Mouse (Mus musculus) heart, postnatal 36 days (tissue): Measurements from ENCODE around the gene Zfp408. TPM values are rescaled to one million over a fixed set of nuclear protein-coding genes. Genes with fewer than 3 reads are reported as not detected.
"Not testable (repeated sequence)": the region's sequence is repeated elsewhere in the genome, so short reads cannot be mapped to it uniquely, and the experiment has no call there.

Source experiments
- DNase-seq, 2 experiments: peaks; one replicate each; pipeline ENCODE4 v3.0.0; 2021 to 2022
- intact Hi-C: fragments of 180-260 bp; cut with DNase I; formaldehyde crosslinking; loops from one replicate; pipeline ENCODE4 v1.15.1; 2025
- total RNA-seq, 2 experiments: library from RNA; stranded (reverse); gene quantifications; 2 replicates each; pipeline ENCODE4 v1.2.3; 2021

The Zfp408 gene
- total RNA-seq, 2 experiments from 2014 or later: 3.5 to 4.2 TPM

DNA sequence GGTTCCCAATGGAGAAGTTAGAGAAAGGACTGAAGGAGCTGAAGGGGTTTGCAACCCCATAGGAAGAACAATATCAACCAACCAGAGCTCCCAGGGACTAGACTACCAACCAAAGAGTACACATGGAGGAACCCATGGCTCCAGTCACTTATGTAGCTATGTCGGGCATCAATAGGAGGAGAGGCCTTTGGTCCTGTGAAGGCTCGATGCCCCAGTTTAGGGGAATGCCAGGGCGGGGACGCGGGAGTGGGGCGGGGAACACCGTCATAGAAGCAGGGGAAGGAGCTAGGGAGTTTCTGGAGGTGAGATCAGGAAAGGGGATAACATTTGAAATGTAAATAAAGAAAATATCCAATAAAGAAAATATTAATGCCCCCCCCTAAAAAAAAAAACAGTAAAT is 26.2 kb downstream of the Zfp408 start:
- DNase-seq, intact Hi-C loops: not testable (repeated sequence)

DNA sequence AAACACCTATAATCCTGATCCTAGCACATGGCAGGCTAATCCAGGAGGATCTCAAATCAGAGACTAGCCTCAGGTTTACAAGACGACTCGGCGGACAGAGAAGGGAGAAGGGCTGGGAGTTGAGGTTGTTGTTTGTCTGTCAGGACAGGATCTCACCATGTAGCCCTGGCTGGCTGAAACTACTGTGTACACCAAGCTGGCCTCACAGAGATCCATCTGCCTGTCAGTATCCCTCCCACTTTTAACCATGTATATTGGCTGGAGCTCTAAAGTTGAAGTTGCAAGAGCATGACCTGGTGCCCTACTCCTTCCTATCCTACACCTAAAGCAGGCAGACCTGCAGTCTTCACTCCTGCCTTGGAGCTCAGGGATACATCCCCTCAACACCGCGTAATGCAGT is 27.2 kb downstream of the Zfp408 start:
- no peak for DNase-seq
- intact Hi-C loops: no loop called here

DNA sequence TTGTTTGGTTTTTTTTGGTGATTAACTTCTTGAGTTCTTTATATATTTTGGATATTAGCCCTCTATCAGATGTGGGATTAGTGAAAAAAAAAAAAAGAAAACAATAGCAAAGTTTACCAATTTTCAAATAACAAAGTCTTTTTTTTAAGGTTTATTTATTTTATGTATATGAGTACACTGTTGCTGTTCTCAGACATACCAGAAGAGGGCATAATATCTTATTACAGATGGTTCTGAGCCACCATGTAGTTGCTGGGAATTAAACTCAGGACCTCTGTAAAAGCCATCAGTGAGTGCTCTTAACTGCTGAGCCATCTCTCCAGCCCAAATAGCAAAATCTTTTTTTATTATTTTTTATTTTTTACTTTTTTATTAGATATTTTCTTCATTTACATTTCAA is 40.2 kb downstream of the Zfp408 start:
- DNase-seq: not testable (repeated sequence)
- intact Hi-C loops: loop anchor here (10.0 kb wide), 1 partner anchor 315 kb away; the partner anchor contains the start of gene Chrm4

DNA sequence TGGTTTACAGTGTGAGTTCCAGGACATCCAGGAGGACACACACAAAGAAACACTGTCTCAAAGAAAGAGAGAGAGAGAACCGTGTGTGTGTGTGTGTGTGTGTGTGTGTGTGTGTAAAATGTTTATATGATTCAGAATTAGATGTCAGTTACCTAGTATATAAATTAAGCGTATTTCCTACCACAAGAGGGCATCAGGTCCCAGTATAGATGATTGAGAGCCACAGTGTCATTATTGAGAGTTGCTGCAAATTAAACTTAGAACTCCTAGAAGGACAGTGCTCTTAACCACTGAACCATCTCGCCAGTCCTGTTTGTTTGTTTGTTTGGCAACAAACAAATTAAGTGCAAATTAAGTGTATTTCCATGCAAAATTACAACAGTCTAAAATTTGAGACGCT is 47.2 kb downstream of the Zfp408 start:
- no peak for DNase-seq
- intact Hi-C loops: loop anchor here (10.0 kb wide), 1 partner anchor 322 kb away; the partner anchor contains the start of gene Chrm4

DNA sequence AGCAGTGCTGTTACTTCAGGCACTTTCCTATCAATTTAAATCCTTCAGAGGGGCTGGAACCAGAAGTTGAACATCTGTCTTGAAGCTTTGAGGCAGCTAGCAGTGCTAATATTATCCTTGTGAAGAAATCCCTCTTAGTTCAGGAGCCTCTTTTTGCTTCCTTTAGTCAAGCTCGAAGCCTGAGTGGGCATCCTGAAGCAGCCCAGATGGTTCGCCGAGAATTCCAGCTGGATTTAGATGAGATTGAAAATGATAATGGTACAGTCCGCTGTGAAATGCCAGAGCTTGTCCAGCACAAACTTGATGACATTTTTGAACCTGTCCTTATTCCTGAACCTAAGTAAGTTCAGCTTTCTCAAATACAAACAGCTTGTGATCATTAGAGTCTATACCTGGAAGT is 49.1 kb downstream of the Zfp408 start:
- intact Hi-C loops: loop anchor here (10.0 kb wide), 1 partner anchor 324 kb away; the partner anchor contains the start of gene Chrm4
- no peak for DNase-seq

Other genes with a start within 250 kb of the Zfp408 start
- gene 1110051M20Rik, start 205.1 kb downstream of the Zfp408 start, total RNA-seq: 10 to 100 TPM in 1 of 2 experiments, 1 to 10 TPM in 1; 9.4 to 12.1 TPM
- 10 to 100 TPM; 10.6 to 11.5 TPM for gene Lrp4, start 192.3 kb downstream of the Zfp408 start, total RNA-seq
- gene Ckap5, start 123.0 kb downstream of the Zfp408 start, total RNA-seq: 10 to 100 TPM; 46.9 to 53.5 TPM
- gene F2, start 13.4 kb downstream of the Zfp408 start, total RNA-seq: not detected
- 10 to 100 TPM; 23.6 to 27.3 TPM for gene Arhgap1, start 69 bp upstream of the Zfp408 start, total RNA-seq
- gene Atg13, start 60.8 kb upstream of the Zfp408 start, total RNA-seq: 10 to 100 TPM; 49.4 to 54.1 TPM
- 1 to 10 TPM; 7.3 to 7.6 TPM for gene Harbi1, start 61.1 kb upstream of the Zfp408 start, total RNA-seq
- 10 to 100 TPM; 14.2 to 18.0 TPM for gene Ambra1, start 80.3 kb upstream of the Zfp408 start, total RNA-seq